Mouse (Mus musculus) stomach, embryonic 15.5 days (tissue): ENCODE results near the gene Zfp524. TPM values are rescaled to one million over a fixed set of nuclear protein-coding genes. Genes with fewer than 3 reads are reported as not detected.
"Not testable (repeated sequence)": the region's sequence is repeated elsewhere in the genome, so short reads cannot be mapped to it uniquely, and the experiment has no call there.

Source experiments
- ATAC-seq: fragments of 200-750 bp; cut with Nextera tagmentation; 2 replicates; pipeline ENCODE4 v1.8.0; 2017; ENCODE audit warnings: low read depth, moderate number of reproducible peaks, moderate TSS enrichment; ENCODE audit not compliant: insufficient read depth, low FRiP score
- H3K27ac ChIP-seq: fragments of 300-500 bp; sonication (generic); 2 replicates; pipeline ENCODE4 v1.5.1; 2015; ENCODE audit warnings: mild to moderate bottlenecking, inconsistent platforms
- H3K27me3 ChIP-seq: fragments of 300-500 bp; sonication (generic); replicated peaks from 2 replicates; pipeline ENCODE4 v1.6.1; 2015; ENCODE audit warnings: inconsistent platforms
- H3K36me3 ChIP-seq: fragments of 300-500 bp; sonication (generic); 2 replicates; pipeline ENCODE4 v1.6.1; 2015; ENCODE audit warnings: inconsistent platforms
- H3K4me1 ChIP-seq: fragments of 300-500 bp; sonication (generic); 2 replicates; pipeline ENCODE4 v1.6.1; 2015; ENCODE audit warnings: inconsistent platforms
- H3K4me2 ChIP-seq: fragments of 300-500 bp; sonication (generic); 2 replicates; pipeline ENCODE4 v1.6.1; 2015; ENCODE audit warnings: mild to moderate bottlenecking, inconsistent platforms
- H3K4me3 ChIP-seq: fragments of 300-500 bp; sonication (generic); replicated peaks from 2 replicates; pipeline ENCODE4 v1.5.1; 2015; ENCODE audit warnings: inconsistent platforms
- H3K9ac ChIP-seq: fragments of 300-500 bp; sonication (generic); 2 replicates; pipeline ENCODE4 v1.6.1; 2015; ENCODE audit warnings: inconsistent platforms
- H3K9me3 ChIP-seq: fragments of 300-500 bp; sonication (generic); 2 replicates; pipeline ENCODE4 v1.6.1; 2016; ENCODE audit warnings: inconsistent platforms
- WGBS: fragments of 180-500 bp; shearing (Covaris S2); methylation state at CpG from one replicate; pipeline ENCODE4 v1.1.7; 2015; 5-methylcytosine and 5-hydroxymethylcytosine counted together
- polyA plus RNA-seq: library from polyadenylated mRNA; unstranded; fragments of >200 nt; fragmentation: Nextera tagmentation; extraction: Ambion mirVana; gene quantifications from 2 replicates; pipeline ENCODE4 v1.2.1, GENCODE M21; 2015

The Zfp524 gene
- polyA plus RNA-seq, 1 experiment from 2014 or later, result 16.0 TPM

- peak overlapping the region; percentile 69 for H3K4me2 ChIP-seq
- H3K4me3 ChIP-seq, result peak overlapping the region; percentile 72
- H3K36me3 ChIP-seq, result peaks cover 20% of the 10 kb centered on the region
- H3K27ac ChIP-seq, result peak overlapping the region; percentile 78
- 7% methylated on average over 19 of the region's 19 CpGs for WGBS
- peak overlapping the region; percentile 81 for H3K9ac ChIP-seq
- no peak; the same call in 1 of the 2 replicates for ATAC-seq
- no peaks in the 10 kb centered on the region for H3K27me3 ChIP-seq
- no peaks in the 10 kb centered on the region for H3K9me3 ChIP-seq
- H3K4me1 ChIP-seq, result peaks cover 19% of the 10 kb centered on the region
Measured at GRCm38 (mm10) chr7:4995268-4996002, 18.8 kb upstream of the Zfp524 start.

GRCm38 (mm10) chr7:4996003-4996895, 18.0 kb upstream of the Zfp524 start, which contains the start of gene Zfp579:
Gene Zfp579, minus strand, starts transcription at chr7:4996158.
- Histone ChIP-seq H3K4me1 (peaks cover 19% of the 10 kb centered on the region), H3K4me3 (peak within 1 kb of the TSS; percentile 72), H3K9ac (peak within 1 kb of the TSS; percentile 81), H3K4me2 (peak within 1 kb of the TSS; percentile 69), H3K36me3 (peaks cover 20% of the 10 kb centered on the region), H3K27ac (peak within 1 kb of the TSS; percentile 78), H3K9me3 (no peaks in the 10 kb centered on the region), H3K27me3 (no peaks in the 10 kb centered on the region)
- peak; percentile 86 for ATAC-seq
- WGBS, result 5% methylated on average over 17 of the region's 26 CpGs

GRCm38 (mm10) chr7:4996934-4997333, 17.3 kb upstream of the Zfp524 start:
- Histone ChIP-seq H3K4me3 (peak overlapping the region; percentile 72), H3K4me1 (peaks cover 19% of the 10 kb centered on the region), H3K4me2 (peak overlapping the region; percentile 69; the same call in 1 of the 2 replicates), H3K27ac (no peak overlapping the region), H3K36me3 (peaks cover 20% of the 10 kb centered on the region), H3K9me3 (no peaks in the 10 kb centered on the region), H3K9ac (no peak overlapping the region), H3K27me3 (no peaks in the 10 kb centered on the region)
- no peak for ATAC-seq
- WGBS, result 57% methylated on average over 8 of the region's 8 CpGs

GRCm38 (mm10) chr7:4999876-5000275, 14.3 kb upstream of the Zfp524 start:
- ATAC-seq, result no peak
- H3K4me1 ChIP-seq, result peaks cover 10% of the 10 kb centered on the region
- no peak overlapping the region for H3K4me3 ChIP-seq
- H3K4me2 ChIP-seq, result no peak overlapping the region
- H3K9ac ChIP-seq, result no peak overlapping the region
- WGBS, result 65% methylated on average over 2 of the region's 2 CpGs
- no peaks in the 10 kb centered on the region for H3K27me3 ChIP-seq
- no peaks in the 10 kb centered on the region for H3K36me3 ChIP-seq
- H3K9me3 ChIP-seq, result no peaks in the 10 kb centered on the region
- H3K27ac ChIP-seq, result no peak overlapping the region

DNA sequence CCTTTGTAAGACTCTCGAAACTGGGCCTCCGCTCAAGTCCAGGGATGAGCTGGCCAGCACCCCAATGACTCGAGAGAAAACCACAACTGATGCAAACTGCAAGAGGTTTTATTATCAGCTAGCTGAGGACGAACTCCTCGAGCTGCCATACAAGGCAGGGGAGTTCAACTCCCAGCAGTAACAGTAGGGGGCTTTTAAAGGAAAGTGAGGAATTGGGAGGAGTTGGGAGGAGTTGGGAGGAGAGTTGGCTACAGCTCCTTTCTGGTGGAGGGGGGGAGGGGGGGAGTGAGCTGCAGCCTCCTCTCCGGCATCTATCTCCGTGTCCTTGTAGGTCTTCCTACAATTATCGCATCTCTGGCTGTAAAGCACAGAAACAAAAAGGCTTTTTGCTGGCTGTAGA, 11.3 kb upstream of the Zfp524 start:
- H3K4me2 ChIP-seq, H3K9ac ChIP-seq, H3K4me1 ChIP-seq, H3K27me3 ChIP-seq, H3K4me3 ChIP-seq, H3K9me3 ChIP-seq, ATAC-seq, H3K27ac ChIP-seq: not testable (repeated sequence)
- WGBS, result 70% methylated on average over 8 of the region's 8 CpGs
- peaks cover 12% of the 10 kb centered on the region for H3K36me3 ChIP-seq

DNA sequence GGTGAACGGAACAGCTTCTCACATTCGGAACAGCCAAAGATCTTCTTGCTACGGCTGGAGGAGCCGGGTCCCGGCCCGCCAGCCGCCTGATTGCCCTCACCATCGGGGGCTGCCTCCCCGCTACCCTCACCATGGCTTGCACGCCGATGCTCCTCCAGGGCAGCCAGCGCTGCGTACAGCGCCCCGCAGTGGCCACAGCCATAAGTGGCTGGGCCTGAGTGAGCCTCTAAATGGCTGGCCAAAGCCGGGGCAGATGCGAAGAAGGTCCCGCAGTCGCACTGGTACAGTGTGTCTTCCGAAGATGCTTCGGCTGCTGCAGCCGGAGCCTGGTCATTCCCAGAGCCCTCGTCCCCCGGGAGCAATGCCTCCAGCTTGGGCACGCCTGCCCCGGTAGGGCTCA, 6.0 kb upstream of the Zfp524 start:
- ATAC-seq, result no peak
- no peaks in the 10 kb centered on the region for H3K27me3 ChIP-seq
- 95% methylated on average over 26 of the region's 26 CpGs for WGBS
- H3K9me3 ChIP-seq, result no peaks in the 10 kb centered on the region
- no peak overlapping the region for H3K27ac ChIP-seq
- H3K4me1 ChIP-seq, result no peaks in the 10 kb centered on the region
- no peak overlapping the region for H3K4me3 ChIP-seq
- H3K9ac ChIP-seq, result no peak overlapping the region
- H3K4me2 ChIP-seq, result no peak overlapping the region
- H3K36me3 ChIP-seq, result peaks cover 58% of the 10 kb centered on the region

DNA sequence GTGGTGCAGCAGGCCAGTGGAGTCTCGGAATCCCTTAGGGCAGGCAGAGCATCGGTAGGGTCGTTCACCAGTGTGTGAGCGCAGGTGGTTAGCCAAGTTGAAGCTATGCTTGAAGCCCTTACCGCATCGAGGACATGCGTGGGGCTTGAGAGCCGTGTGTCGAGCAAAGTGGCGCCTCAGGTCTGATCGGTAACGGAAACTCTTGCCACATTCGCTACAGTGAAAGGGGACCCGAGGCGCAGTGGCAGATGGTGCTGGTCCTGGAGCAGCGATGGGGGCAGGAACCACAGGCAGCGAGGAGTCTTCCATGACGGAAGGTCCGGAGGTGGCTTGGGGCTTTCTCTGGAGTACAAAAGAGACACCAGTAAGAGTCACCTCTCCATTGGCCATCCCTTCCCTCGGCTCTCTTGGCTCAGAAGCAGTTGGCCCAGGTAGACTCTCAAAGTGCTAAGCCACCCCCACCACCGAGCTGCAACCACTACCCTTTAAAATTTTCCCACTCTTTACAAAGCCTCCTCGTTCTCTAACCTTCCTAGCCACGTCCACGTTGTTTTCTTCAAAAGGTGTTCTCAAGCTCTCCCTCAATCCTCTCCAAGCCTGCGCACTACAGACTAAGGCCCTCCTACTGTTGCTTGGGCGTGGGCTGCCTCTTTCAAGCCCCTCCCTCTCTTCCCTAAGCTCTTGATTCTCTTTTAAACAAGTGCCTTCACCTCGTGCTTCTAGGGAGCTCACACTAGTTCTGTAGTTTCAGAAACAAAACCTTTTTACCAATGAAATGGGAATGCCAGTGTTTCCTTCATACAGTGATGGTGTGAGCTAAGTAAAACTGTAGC, 1.3 kb upstream of the Zfp524 start:
- Histone ChIP-seq H3K4me3 (peak overlapping the region; percentile 77), H3K4me1 (0 out of 2 replicates have a peak, but pooled peaks cover 4% of the 10 kb centered on the region), H3K27me3 (no peaks in the 10 kb centered on the region), H3K9me3 (no peaks in the 10 kb centered on the region), H3K27ac (no peak overlapping the region), H3K4me2 (peak overlapping the region; percentile 54; the same call in 1 of the 2 replicates), H3K36me3 (peaks cover 53% of the 10 kb centered on the region), H3K9ac (no peak overlapping the region)
- 84% methylated on average over 27 of the region's 27 CpGs for WGBS
- ATAC-seq, result no peak

- H3K4me1 ChIP-seq, result 0 out of 2 replicates have a peak, but pooled peaks cover 7% of the 10 kb centered on the region
- H3K27me3 ChIP-seq, result no peaks in the 10 kb centered on the region
- no peaks in the 10 kb centered on the region for H3K9me3 ChIP-seq
- H3K27ac ChIP-seq, result peak within 1 kb of the TSS; percentile 99
- peak; percentile 78 for ATAC-seq
- peaks cover 29% of the 10 kb centered on the region for H3K36me3 ChIP-seq
- H3K4me3 ChIP-seq, result peak within 1 kb of the TSS; percentile 77
- H3K9ac ChIP-seq, result peak within 1 kb of the TSS; percentile 87
- WGBS, result under 1% methylated on average over 52 of the region's 76 CpGs
- H3K4me2 ChIP-seq, result peak within 1 kb of the TSS; percentile 56
Measured at GRCm38 (mm10) chr7:5015118-5016001, 1.1 kb downstream of the Zfp524 start, which contains the start of gene Gm44973. Gene Gm44973, plus strand, starts transcription at chr7:5015496.

- Histone ChIP-seq H3K36me3 (peaks cover 22% of the 10 kb centered on the region), H3K4me3 (peak overlapping the region; percentile 77), H3K27me3 (no peaks in the 10 kb centered on the region), H3K9ac (peak overlapping the region; percentile 48; the same call in 1 of the 2 replicates), H3K4me2 (peak overlapping the region; percentile 56), H3K4me1 (peaks cover 11% of the 10 kb centered on the region; the same call in 1 of the 2 replicates), H3K9me3 (no peaks in the 10 kb centered on the region), H3K27ac (peak overlapping the region; percentile 99)
- WGBS, result 51% methylated on average over 3 of the region's 3 CpGs
- ATAC-seq, result no peak
Measured at GRCm38 (mm10) chr7:5016057-5016456, 1.8 kb downstream of the Zfp524 start.

DNA sequence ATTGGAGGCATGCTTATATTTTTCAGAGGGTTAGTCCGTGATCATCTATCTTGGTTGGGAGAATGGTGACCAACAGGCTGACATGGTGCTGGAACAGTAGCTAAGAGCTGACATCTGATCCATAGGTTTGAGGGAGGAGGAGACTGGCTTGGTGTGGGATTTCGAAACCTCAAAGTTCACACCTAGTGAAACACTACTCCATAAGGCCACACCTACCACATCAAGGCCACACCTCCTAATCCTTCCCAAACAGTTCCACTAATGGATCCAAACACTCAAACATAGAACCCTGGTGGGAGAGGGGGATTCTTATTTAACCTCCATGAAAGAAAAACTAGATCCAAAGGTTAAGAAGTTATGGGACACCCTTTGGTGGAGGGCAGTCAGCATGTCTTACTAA, 2.7 kb downstream of the Zfp524 start:
- H3K4me3 ChIP-seq, result no peak overlapping the region
- H3K9ac ChIP-seq, result no peak overlapping the region
- no peaks in the 10 kb centered on the region for H3K9me3 ChIP-seq
- H3K27me3 ChIP-seq, result no peaks in the 10 kb centered on the region
- 95% methylated on average over 2 of the region's 2 CpGs for WGBS
- ATAC-seq, result no peak
- no peak overlapping the region for H3K27ac ChIP-seq
- no peak overlapping the region for H3K4me2 ChIP-seq
- H3K4me1 ChIP-seq, result peaks cover 16% of the 10 kb centered on the region; the same call in 1 of the 2 replicates
- peaks cover 15% of the 10 kb centered on the region for H3K36me3 ChIP-seq
